Mouse (Mus musculus) kidney, postnatal 0 days (tissue): ENCODE data around the gene Nfix. TPM values are rescaled to one million over a fixed set of nuclear protein-coding genes. Genes with fewer than 3 reads are reported as not detected.

Source experiments
- ATAC-seq: fragments of 200-750 bp; cut with Nextera tagmentation; replicated peaks from 2 replicates; pipeline ENCODE4 v1.8.0; 2017; ENCODE audit warnings: low read depth, moderate number of reproducible peaks, moderate TSS enrichment, moderate library complexity; ENCODE audit not compliant: low FRiP score
- DNase-seq: peaks from one replicate; pipeline ENCODE4 v3.0.0-alpha.2; 2016; ENCODE audit warnings: low spot score
- H3K27ac ChIP-seq: fragments of 300-500 bp; sonication (generic); 2 replicates; pipeline ENCODE4 v1.5.1; 2014; ENCODE audit warnings: mild to moderate bottlenecking
- H3K27me3 ChIP-seq: fragments of 300-500 bp; sonication (generic); 2 replicates; pipeline ENCODE4 v1.6.1; 2014; ENCODE audit warnings: low read length, mixed read lengths; ENCODE audit not compliant: insufficient read depth
- H3K36me3 ChIP-seq: fragments of 300-500 bp; sonication (generic); 2 replicates; pipeline ENCODE4 v1.6.1; 2014; ENCODE audit warnings: low read length, mixed read lengths; ENCODE audit not compliant: insufficient read depth
- H3K4me1 ChIP-seq: fragments of 300-500 bp; sonication (generic); replicated peaks from 2 replicates; pipeline ENCODE4 v1.6.1; 2014; ENCODE audit warnings: antibody characterized with exemption, low read length, mixed read lengths; ENCODE audit not compliant: insufficient read depth
- H3K4me2 ChIP-seq: fragments of 300-500 bp; sonication (generic); 2 replicates; pipeline ENCODE4 v1.6.1; 2014; ENCODE audit warnings: mild to moderate bottlenecking, low read length, moderate library complexity, mixed read lengths
- H3K4me3 ChIP-seq: fragments of 300-500 bp; sonication (generic); replicated peaks from 2 replicates; pipeline ENCODE4 v1.5.1; 2014; ENCODE audit warnings: low read depth, low read length
- H3K9ac ChIP-seq: fragments of 300-500 bp; sonication (generic); 2 replicates; pipeline ENCODE4 v1.6.1; 2014; ENCODE audit warnings: low read depth, low read length
- H3K9me3 ChIP-seq: fragments of 300-500 bp; sonication (generic); replicated peaks from 2 replicates; pipeline ENCODE4 v1.6.1; 2016; ENCODE audit warnings: low read length, inconsistent platforms, mixed read lengths
- CTCF ChIP-seq: IDR thresholded peaks from 2 replicates; pipeline ENCODE4 v1.5.1; 2016; ENCODE audit warnings: antibody characterized with exemption, low read depth, mild to moderate bottlenecking, moderate library complexity
- WGBS: fragments of 180-500 bp; shearing (Covaris S2); extraction: QIAGEN DNeasy Blood & Tissue Kit; methylation state at CpG from one replicate; pipeline ENCODE4 v1.1.7; 2014; 5-methylcytosine and 5-hydroxymethylcytosine counted together
- polyA plus RNA-seq: library from polyadenylated mRNA; unstranded; fragments of >200 nt; fragmentation: Nextera tagmentation; extraction: Ambion mirVana; gene quantifications from 2 replicates; pipeline ENCODE4 v1.2.1, GENCODE M21; 2015

Nfix gene
- polyA plus RNA-seq, 1 experiment from 2014 or later: 21.1 TPM

- 1% methylated on average over 32 of the region's 32 CpGs for WGBS
- peak overlapping the region; percentile 15 for H3K4me3 ChIP-seq
- peak overlapping the region; percentile 51 for H3K4me2 ChIP-seq
- no peaks in the 10 kb centered on the region for H3K27me3 ChIP-seq
- no peaks in the 10 kb centered on the region for H3K4me1 ChIP-seq
- H3K36me3 ChIP-seq: no peaks in the 10 kb centered on the region
- H3K27ac ChIP-seq: no peak overlapping the region
- no peaks in the 10 kb centered on the region for H3K9me3 ChIP-seq
- H3K9ac ChIP-seq: no peak overlapping the region
- peak; percentile 81 for TF ChIP-seq CTCF
- peak; percentile 92 for DNase-seq
- ATAC-seq: peak; percentile 52
Measured at GRCm38 (mm10) chr8:84810896-84811295, 10.8 kb upstream of the Nfix start.

GRCm38 (mm10) chr8:84809941-84810280, 9.8 kb upstream of the Nfix start:
- no peaks in the 10 kb centered on the region for H3K36me3 ChIP-seq
- WGBS: 79% methylated on average over 5 of the region's 5 CpGs
- no peak for DNase-seq
- no peaks in the 10 kb centered on the region for H3K27me3 ChIP-seq
- no peak overlapping the region for H3K27ac ChIP-seq
- no peak overlapping the region for H3K4me3 ChIP-seq
- no peak overlapping the region for H3K9ac ChIP-seq
- no peaks in the 10 kb centered on the region for H3K4me1 ChIP-seq
- no peak for ATAC-seq
- H3K9me3 ChIP-seq: no peaks in the 10 kb centered on the region
- TF ChIP-seq CTCF: no peak
- no peak overlapping the region for H3K4me2 ChIP-seq

- H3K27ac ChIP-seq: no peak overlapping the region
- no peak overlapping the region for H3K4me2 ChIP-seq
- no peaks in the 10 kb centered on the region for H3K4me1 ChIP-seq
- H3K4me3 ChIP-seq: no peak overlapping the region
- H3K36me3 ChIP-seq: no peaks in the 10 kb centered on the region
- no peaks in the 10 kb centered on the region for H3K9me3 ChIP-seq
- TF ChIP-seq CTCF: no peak
- H3K9ac ChIP-seq: no peak overlapping the region
- no peaks in the 10 kb centered on the region for H3K27me3 ChIP-seq
- no peak for DNase-seq
- 66% methylated on average over 12 of the region's 12 CpGs for WGBS
- no peak for ATAC-seq
Measured at GRCm38 (mm10) chr8:84809109-84809940, 9.2 kb upstream of the Nfix start.

- Histone ChIP-seq H3K27me3 (peaks cover 3% of the 10 kb centered on the region; the same call in 1 of the 2 replicates), H3K27ac (no peak overlapping the region), H3K9ac (no peak overlapping the region), H3K4me1 (no peaks in the 10 kb centered on the region), H3K4me3 (no peak overlapping the region), H3K4me2 (no peak overlapping the region), H3K36me3 (no peaks in the 10 kb centered on the region), H3K9me3 (no peaks in the 10 kb centered on the region)
- no peak for ATAC-seq
- no peak for DNase-seq
- 0 out of 2 replicates have a peak, but pooled peaks have one; percentile 11 for TF ChIP-seq CTCF
- WGBS: 96% methylated on average over 5 of the region's 5 CpGs
Measured at GRCm38 (mm10) chr8:84806031-84806430, 5.9 kb upstream of the Nfix start.

- H3K27me3 ChIP-seq: peaks cover 18% of the 10 kb centered on the region
- H3K4me2 ChIP-seq: peak overlapping the region; percentile 80
- peak overlapping the region; percentile 78 for H3K27ac ChIP-seq
- peak overlapping the region; percentile 79 for H3K4me3 ChIP-seq
- no peaks in the 10 kb centered on the region for H3K36me3 ChIP-seq
- peak overlapping the region; percentile 94 for H3K9ac ChIP-seq
- no peak for TF ChIP-seq CTCF
- ATAC-seq (no peak), DNase-seq (peak; percentile 54)
- peaks cover 12% of the 10 kb centered on the region; the same call in 1 of the 2 replicates for H3K4me1 ChIP-seq
- WGBS: under 1% methylated on average over 64 of the region's 108 CpGs
- H3K9me3 ChIP-seq: no peaks in the 10 kb centered on the region
Measured at GRCm38 (mm10) chr8:84799136-84799931, 810 bp downstream of the Nfix start.

- Histone ChIP-seq H3K36me3 (no peaks in the 10 kb centered on the region), H3K9ac (peak overlapping the region; percentile 94), H3K4me2 (peak overlapping the region; percentile 80), H3K4me1 (peaks cover 12% of the 10 kb centered on the region; the same call in 1 of the 2 replicates), H3K4me3 (peak overlapping the region; percentile 79), H3K27me3 (peaks cover 18% of the 10 kb centered on the region), H3K9me3 (no peaks in the 10 kb centered on the region), H3K27ac (no peak overlapping the region)
- DNase-seq (no peak), ATAC-seq (no peak)
- 55% methylated on average over 10 of the region's 10 CpGs for WGBS
- no peak for TF ChIP-seq CTCF
Measured at GRCm38 (mm10) chr8:84798446-84799135, 1.6 kb downstream of the Nfix start.
